Mouse (Mus musculus): Measurements from ENCODE around the gene Tnpo3. TPM values are rescaled to one million over a fixed set of nuclear protein-coding genes. Genes with fewer than 3 reads are reported as not detected.

The Tnpo3 gene
- polyA plus RNA-seq, 1 experiment: 33.2 TPM

DNA sequence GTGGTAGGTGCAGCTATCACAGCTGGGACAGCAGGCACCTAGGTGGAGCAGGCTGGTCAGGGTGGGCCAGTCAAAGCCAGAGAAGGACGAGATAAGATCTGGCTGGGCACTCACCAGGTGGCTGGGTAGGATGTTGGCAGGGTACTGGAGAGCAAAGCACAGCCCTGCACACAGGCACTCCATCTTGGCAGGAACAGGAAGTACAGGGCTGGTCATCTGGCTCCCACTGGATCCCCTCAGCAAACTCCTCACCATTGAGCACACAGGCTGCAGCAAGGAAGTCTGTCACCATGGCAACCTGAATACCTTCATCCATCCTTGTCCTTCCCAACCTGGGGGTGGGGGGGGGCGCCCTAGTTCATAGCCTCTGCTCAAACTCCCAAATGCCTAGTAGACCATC is 111.9 kb downstream of the Tnpo3 start:
- Histone ChIP-seq H3K27ac (replicated peaks; ENCODE audit: low read depth, low read length) (no peak overlapping the region), H3K4me1 (ENCODE audit: control insufficient read depth, insufficient read depth, insufficient read length, low read length) (no peaks in the 10 kb centered on the region), H3K4me3 (ENCODE audit: insufficient read depth, low read depth, low read length) (no peak overlapping the region)

- Histone ChIP-seq H3K27ac (replicated peaks; ENCODE audit: low read depth, low read length) (no peak overlapping the region), H3K4me1 (ENCODE audit: control insufficient read depth, insufficient read depth, insufficient read length, low read length) (no peaks in the 10 kb centered on the region), H3K4me3 (ENCODE audit: insufficient read depth, low read depth, low read length) (no peak overlapping the region)
Observed at GRCm38 (mm10) chr6:29496270-29496669, 113.4 kb downstream of the Tnpo3 start.

GRCm38 (mm10) chr6:29494101-29494500 is 115.6 kb downstream of the Tnpo3 start:
- Histone ChIP-seq H3K4me3 (ENCODE audit: insufficient read depth, low read depth, low read length) (no peak overlapping the region), H3K4me1 (ENCODE audit: control insufficient read depth, insufficient read depth, insufficient read length, low read length) (no peaks in the 10 kb centered on the region), H3K27ac (replicated peaks; ENCODE audit: low read depth, low read length) (no peak overlapping the region)

Other genes with a start within 250 kb of the Tnpo3 start
- not detected in 2 replicates for gene Opn1sw, start 221.4 kb downstream of the Tnpo3 start, polyA plus RNA-seq (2012; ENCODE audit: insufficient read depth, insufficient read length, missing spikeins)
- gene Ccdc136, start 213.6 kb downstream of the Tnpo3 start, polyA plus RNA-seq (2012; ENCODE audit: insufficient read depth, insufficient read length, missing spikeins): 0.46 TPM in 1 of 2 replicates, not detected in the other
- 1.5 and 3.0 TPM in 2 replicates for gene Flnc, start 176.6 kb downstream of the Tnpo3 start, polyA plus RNA-seq (2012; ENCODE audit: insufficient read depth, insufficient read length, missing spikeins)
- 252 and 255 TPM in 2 replicates for gene Atp6v1f, start 142.2 kb downstream of the Tnpo3 start, polyA plus RNA-seq (2012; ENCODE audit: insufficient read depth, insufficient read length, missing spikeins)
- not detected in 2 replicates for gene Atp6v1fnb, start 138.4 kb downstream of the Tnpo3 start, polyA plus RNA-seq (2012; ENCODE audit: insufficient read depth, insufficient read length, missing spikeins)
- gene Kcp, start 101.9 kb downstream of the Tnpo3 start, polyA plus RNA-seq (2012; ENCODE audit: insufficient read depth, insufficient read length, missing spikeins): 12.6 and 26.4 TPM in 2 replicates
- 2.0 and 2.6 TPM in 2 replicates for gene Irf5, start 83.3 kb downstream of the Tnpo3 start, polyA plus RNA-seq (2012; ENCODE audit: insufficient read depth, insufficient read length, missing spikeins)
- 0.67 TPM in 1 of 2 replicates, not detected in the other for gene Tspan33, start 84.3 kb upstream of the Tnpo3 start, polyA plus RNA-seq (2012; ENCODE audit: insufficient read depth, insufficient read length, missing spikeins)
- 7.6 and 8.8 TPM in 2 replicates for gene Smo, start 125.6 kb upstream of the Tnpo3 start, polyA plus RNA-seq (2012; ENCODE audit: insufficient read depth, insufficient read length, missing spikeins)
- gene Ahcyl2, start 158.1 kb upstream of the Tnpo3 start, polyA plus RNA-seq (2012; ENCODE audit: insufficient read depth, insufficient read length, missing spikeins): 37.9 and 55.9 TPM in 2 replicates

Data from brown adipose tissue, adult 24 weeks (tissue).